Mouse (Mus musculus) liver, embryonic 14.5 days (tissue): Measurements from ENCODE around the gene Gm17018. TPM values are rescaled to one million over a fixed set of nuclear protein-coding genes. Genes with fewer than 3 reads are reported as not detected.

Experiments used
- ATAC-seq: fragments of 200-750 bp; cut with Nextera tagmentation; 2 replicates; pipeline ENCODE4 v1.8.0; 2017; ENCODE audit warnings: moderate number of reproducible peaks, mild to moderate bottlenecking, moderate library complexity; ENCODE audit not compliant: insufficient read depth
- DNase-seq, 3 experiments: peaks; one replicate each; pipeline ENCODE4 v3.0.0-alpha.2; 2012 to 2013; ENCODE audit warnings: low read depth in 3 of 3, low spot score in 3 of 3
- H3K27ac ChIP-seq: fragments of 300-500 bp; sonication (generic); 2 replicates; pipeline ENCODE4 v1.5.1; 2014; ENCODE audit warnings: moderate library complexity, mild to moderate bottlenecking, control low read depth, inconsistent platforms
- H3K27me3 ChIP-seq: fragments of 300-500 bp; sonication (generic); 2 replicates; pipeline ENCODE4 v1.6.1; 2014; ENCODE audit warnings: mild to moderate bottlenecking, low read length, moderate library complexity; ENCODE audit not compliant: control insufficient read depth, insufficient read depth
- H3K36me3 ChIP-seq: fragments of 300-500 bp; sonication (generic); replicated peaks from 2 replicates; pipeline ENCODE4 v1.6.1; 2014; ENCODE audit warnings: low read depth; ENCODE audit not compliant: control insufficient read depth, insufficient read depth
- H3K4me1 ChIP-seq, 2 experiments: fragments of 200-500 bp in 1 of 2; fragments of 300-500 bp in 1 of 2; sonication (generic) in 1 of 2; replicated peaks; 2 replicates each; pipeline ENCODE4 v1.6.1; 2012 to 2014; ENCODE audit warnings: antibody characterized with exemption in 1 of 2, inconsistent platforms in 1 of 2, low read length in 1 of 2; ENCODE audit not compliant: control insufficient read depth in 2 of 2, insufficient read depth in 2 of 2
- H3K4me2 ChIP-seq: fragments of 300-500 bp; sonication (generic); 2 replicates; pipeline ENCODE4 v1.6.1; 2014; ENCODE audit warnings: low read depth, mild to moderate bottlenecking, control low read depth, moderate library complexity
- H3K4me3 ChIP-seq, 2 experiments: fragments of 200-500 bp in 1 of 2; fragments of 300-500 bp in 1 of 2; sonication (generic) in 1 of 2; 2 replicates each; pipeline ENCODE4 v1.5.1; 2012 to 2014; ENCODE audit warnings: low read depth in 2 of 2, low read length in 2 of 2, mild to moderate bottlenecking in 2 of 2, control low read depth in 1 of 2, inconsistent platforms in 1 of 2, moderate library complexity in 1 of 2; ENCODE audit not compliant: insufficient read depth in 1 of 2
- H3K9ac ChIP-seq: fragments of 300-500 bp; sonication (generic); replicated peaks from 2 replicates; pipeline ENCODE4 v1.6.1; 2014; ENCODE audit warnings: mild to moderate bottlenecking, control low read depth, moderate library complexity
- H3K9me3 ChIP-seq: fragments of 300-500 bp; sonication (generic); 2 replicates; pipeline ENCODE4 v1.6.1; 2016; ENCODE audit warnings: low read length, mixed read lengths; ENCODE audit not compliant: control insufficient read depth
- CTCF ChIP-seq: IDR thresholded peaks from 2 replicates; pipeline ENCODE4 v1.5.1; 2016; ENCODE audit warnings: antibody characterized with exemption, low read depth, control low read depth
- EP300 ChIP-seq: IDR thresholded peaks from 2 replicates; pipeline ENCODE4 v1.6.1; 2016; ENCODE audit warnings: antibody characterized with exemption, low read depth
- WGBS: fragments of 180-500 bp; shearing (Covaris S2); extraction: QIAGEN DNeasy Blood & Tissue Kit; methylation state at CpG from one replicate; pipeline ENCODE4 v1.1.7; 2014; ENCODE audit not compliant: insufficient replicate concordance; 5-methylcytosine and 5-hydroxymethylcytosine counted together
- polyA plus RNA-seq, 2 experiments: library from polyadenylated mRNA; depleted of rRNA in 1 of 2; stranded (reverse) in 1 of 2; unstranded in 1 of 2; fragments of >200 nt; fragmentation: Nextera tagmentation in 1 of 2; extraction: Ambion mirVana in 1 of 2; gene quantifications; 2 replicates each; pipeline versions ENCODE4 v1.2.1 to v1.2.3; 2012 to 2014

Gene Gm17018
- polyA plus RNA-seq, 2 experiments: 7.5 to 15.5 TPM

- Histone ChIP-seq H3K27me3 (no peaks in the 10 kb centered on the region), H3K27ac (no peak overlapping the region), H3K36me3 (no peaks in the 10 kb centered on the region), H3K4me2 (no peak overlapping the region), H3K9me3 (no peaks in the 10 kb centered on the region), H3K4me3 (no peak overlapping the region), H3K9ac (no peak overlapping the region), H3K4me1 (peaks cover 0 to 2% of the 10 kb centered on the region in 2 experiments; a peak in 2 of 4 replicates)
- WGBS: 80% methylated on average over 6 of the region's 6 CpGs
- TF ChIP-seq CTCF: no peak
- TF ChIP-seq EP300: no peak
- DNase-seq (no peak), ATAC-seq (no peak)
Observed at GRCm38 (mm10) chr19:45595481-45595880, 35.1 kb downstream of the Gm17018 start.

DNA sequence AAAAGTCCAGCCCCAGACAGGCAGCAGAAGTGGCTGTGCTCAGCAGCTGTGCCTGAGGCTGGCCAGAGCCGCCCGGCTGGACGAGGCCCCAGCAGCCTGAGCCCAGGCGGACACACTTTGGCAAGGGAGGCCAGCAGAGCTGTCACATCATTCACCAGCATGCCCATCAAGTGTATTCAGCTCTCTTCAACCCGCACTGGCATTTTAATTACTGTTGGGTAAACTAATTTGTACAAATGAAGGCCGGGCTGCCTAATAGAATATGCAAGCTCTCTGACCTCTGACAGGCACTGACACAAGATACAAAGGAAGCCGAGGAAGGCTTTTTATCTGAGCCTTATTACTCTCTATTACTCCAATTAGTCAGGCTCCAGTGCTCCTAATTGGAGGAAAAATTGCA is 35.6 kb downstream of the Gm17018 start:
- Histone ChIP-seq H3K27me3 (no peaks in the 10 kb centered on the region), H3K9me3 (no peaks in the 10 kb centered on the region), H3K36me3 (no peaks in the 10 kb centered on the region), H3K27ac (no peak overlapping the region), H3K4me1 (peaks cover 0 to 2% of the 10 kb centered on the region in 2 experiments; a peak in 2 of 4 replicates), H3K4me3 (no peak overlapping the region), H3K9ac (no peak overlapping the region), H3K4me2 (no peak overlapping the region)
- DNase-seq (no peak), ATAC-seq (no peak)
- 76% methylated on average over 7 of the region's 7 CpGs for WGBS
- no peak for TF ChIP-seq CTCF
- no peak for TF ChIP-seq EP300

DNA sequence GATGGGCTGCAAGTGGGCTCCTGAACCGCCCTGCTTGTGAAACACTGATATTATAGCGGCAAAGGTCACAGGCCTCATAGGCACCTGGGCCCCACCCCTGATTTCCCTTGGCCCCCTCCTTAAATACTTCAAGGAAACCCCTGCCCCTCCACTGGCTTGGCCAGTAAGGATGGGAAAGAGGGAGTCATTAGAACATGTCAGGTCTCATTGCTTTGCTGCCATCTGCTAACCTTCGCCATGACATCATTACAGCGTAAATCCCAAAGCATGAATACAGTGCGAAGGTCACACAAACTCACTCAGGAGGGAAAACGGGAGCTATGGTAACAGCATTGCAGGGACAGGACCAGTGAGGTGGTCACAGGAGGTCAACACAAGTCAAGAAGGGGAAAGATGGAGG is 36.0 kb downstream of the Gm17018 start:
- no peaks in the 10 kb centered on the region for H3K9me3 ChIP-seq
- WGBS: 82% methylated on average over 6 of the region's 6 CpGs
- DNase-seq: no peak
- ATAC-seq: no peak
- H3K27ac ChIP-seq: no peak overlapping the region
- no peak overlapping the region for H3K4me2 ChIP-seq
- TF ChIP-seq EP300 (no peak), CTCF (no peak)
- H3K4me3 ChIP-seq: no peak overlapping the region
- peaks cover 0 to 5% of the 10 kb centered on the region in 2 experiments; a peak in 2 of 4 replicates for H3K4me1 ChIP-seq
- no peak overlapping the region for H3K9ac ChIP-seq
- no peaks in the 10 kb centered on the region for H3K27me3 ChIP-seq
- no peaks in the 10 kb centered on the region for H3K36me3 ChIP-seq

GRCm38 (mm10) chr19:45597106-45597505 is 36.7 kb downstream of the Gm17018 start:
- Histone ChIP-seq H3K9me3 (no peaks in the 10 kb centered on the region), H3K27me3 (no peaks in the 10 kb centered on the region), H3K4me3 (no peak overlapping the region), H3K4me1 (peaks cover 1 to 12% of the 10 kb centered on the region in 2 experiments), H3K9ac (no peak overlapping the region), H3K36me3 (no peaks in the 10 kb centered on the region), H3K4me2 (no peak overlapping the region), H3K27ac (no peak overlapping the region)
- 74% methylated on average over 4 of the region's 4 CpGs for WGBS
- TF ChIP-seq CTCF (no peak), EP300 (no peak)
- ATAC-seq (no peak), DNase-seq (no peak)

DNA sequence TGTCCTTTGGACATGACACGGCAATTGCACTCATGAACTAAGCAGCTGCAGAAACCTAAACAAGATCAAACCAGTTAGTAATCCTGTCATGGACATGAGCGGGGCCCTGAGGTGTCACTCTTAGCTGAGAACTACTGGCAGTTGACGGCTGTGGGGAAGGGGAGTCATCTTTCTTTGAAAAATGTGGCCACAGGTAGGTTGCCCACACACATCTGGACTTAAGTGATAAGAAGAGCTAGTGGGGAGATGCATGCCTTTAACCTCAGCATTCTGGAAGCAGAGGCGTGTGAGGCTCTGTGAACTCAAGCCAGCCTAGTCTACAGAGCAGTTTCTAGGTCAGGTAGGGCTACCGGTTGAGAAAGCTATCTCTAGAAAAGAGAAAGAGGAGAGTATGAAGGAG is 42.2 kb downstream of the Gm17018 start:
- no peak overlapping the region; the same call in 1 of the 2 replicates for H3K9ac ChIP-seq
- H3K36me3 ChIP-seq: no peaks in the 10 kb centered on the region
- H3K4me1 ChIP-seq: peaks cover 13 to 33% of the 10 kb centered on the region in 2 experiments
- peak; percentile 91 for ATAC-seq
- H3K27me3 ChIP-seq: no peaks in the 10 kb centered on the region
- H3K4me3 ChIP-seq: no peak overlapping the region
- H3K27ac ChIP-seq: peak overlapping the region; percentile 64
- TF ChIP-seq EP300 (peak; percentile 81), CTCF (no peak)
- peak; percentile 47 to 63 (median 58) for DNase-seq
- no peaks in the 10 kb centered on the region for H3K9me3 ChIP-seq
- 11% methylated on average over 5 of the region's 5 CpGs for WGBS
- H3K4me2 ChIP-seq: peak overlapping the region; percentile 15; the same call in 1 of the 2 replicates
